Comparison of ENCODE assay signal across 15 mouse cellular contexts in the genomic region with DNA sequence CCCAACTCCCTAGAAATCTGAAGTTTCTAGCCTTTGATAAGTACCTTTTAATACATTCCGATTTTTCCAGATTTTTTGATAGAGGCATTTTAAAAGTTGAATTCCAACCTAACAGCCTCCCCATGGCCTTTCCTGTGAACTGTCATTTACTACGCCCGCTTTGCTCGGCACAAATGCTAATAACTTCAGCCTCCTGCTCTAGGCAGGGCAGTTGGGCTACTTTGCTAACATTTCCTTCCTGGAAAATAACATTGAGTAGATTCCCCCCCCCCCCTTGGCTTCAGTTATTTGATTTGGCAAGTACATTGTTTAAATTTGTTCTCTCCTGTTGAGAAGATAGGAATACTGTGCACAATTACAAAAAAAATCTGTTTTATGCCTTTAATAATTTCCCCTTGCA.
"Had no signal": no experiment of that assay in that cellular context is flagged by ENCODE, and none has a peak within 500 bp of the region (broad histone marks: within the 10 kb centered on the region; RNA-seq: fewer than 3 reads in every experiment).

No protein-coding gene starts in this region.

- H3K27me3 ChIP-seq: neural tube, embryonic 12.5 days; neural tube, embryonic 13.5 days; stomach, embryonic 15.5 days had no signal

- H3K4me3 ChIP-seq: neural tube, embryonic 12.5 days; neural tube, embryonic 13.5 days; stomach, embryonic 15.5 days had no signal

- H3K4me2 ChIP-seq: neural tube, embryonic 12.5 days; neural tube, embryonic 13.5 days; stomach, embryonic 15.5 days had no signal

- H3K9ac ChIP-seq: neural tube, embryonic 12.5 days; neural tube, embryonic 13.5 days; stomach, embryonic 15.5 days had no signal

- H3K9me3 ChIP-seq: neural tube, embryonic 12.5 days; neural tube, embryonic 13.5 days; stomach, embryonic 15.5 days had no signal

- H3K27ac ChIP-seq: neural tube, embryonic 12.5 days; neural tube, embryonic 13.5 days; stomach, embryonic 15.5 days had no signal

- H3K4me1 ChIP-seq: neural tube, embryonic 12.5 days; neural tube, embryonic 13.5 days; stomach, embryonic 15.5 days had no signal

- DNase-seq: retina, postnatal 1 day; right cerebral cortex, adult 18-20 months; right cerebral cortex, postnatal 14 days; right cerebral cortex, postnatal 25 days; right cerebral cortex, postnatal 4 days; spleen, adult 18-20 months; thymus, adult 18-20 months; thymus, adult 2 months; thymus, postnatal 14 days; thymus, postnatal 25 days; thymus, postnatal 36 days; thymus, postnatal 4 days had no signal

- H3K36me3 ChIP-seq: neural tube, embryonic 12.5 days; neural tube, embryonic 13.5 days; stomach, embryonic 15.5 days had no signal
